Mouse (Mus musculus): ENCODE data around the gene Slc17a5. TPM values are rescaled to one million over a fixed set of nuclear protein-coding genes. Genes with fewer than 3 reads are reported as not detected.
A peak's percentile ranks its signal among the peaks of the same experiment; 100 is the strongest.
"Not testable (repeated sequence)": the region's sequence is repeated elsewhere in the genome, so short reads cannot be mapped to it uniquely, and the experiment has no call there.

Slc17a5 gene
- polyA plus RNA-seq, 1 experiment from 2014 or later = 17.3 TPM

- 86% methylated on average over 7 of the region's 7 CpGs for WGBS
- H3K4me1 ChIP-seq = no peaks in the 10 kb centered on the region
- H3K9me3 ChIP-seq = no peaks in the 10 kb centered on the region
- no peaks in the 10 kb centered on the region for H3K36me3 ChIP-seq
- H3K27ac ChIP-seq = no peak overlapping the region
- H3K27me3 ChIP-seq (replicated peaks) = no peaks in the 10 kb centered on the region
- H3K4me2 ChIP-seq = no peak overlapping the region
- H3K9ac ChIP-seq = no peak overlapping the region
- no peak overlapping the region for H3K4me3 ChIP-seq (replicated peaks)
- no peak for ATAC-seq (ENCODE audit: insufficient read depth, low FRiP score, low read depth)
These were observed 94.7 kb downstream of the Slc17a5 start for GRCm38 (mm10) chr9:78493171-78493570.

GRCm38 (mm10) chr9:78492254-78492653 lies 95.6 kb downstream of the Slc17a5 start:
- H3K4me3 ChIP-seq (replicated peaks) = no peak overlapping the region
- H3K9ac ChIP-seq = no peak overlapping the region
- no peaks in the 10 kb centered on the region for H3K9me3 ChIP-seq
- no peaks in the 10 kb centered on the region for H3K36me3 ChIP-seq
- no peaks in the 10 kb centered on the region for H3K27me3 ChIP-seq (replicated peaks)
- WGBS = 87% methylated on average over 3 of the region's 3 CpGs
- no peaks in the 10 kb centered on the region for H3K4me1 ChIP-seq
- ATAC-seq (ENCODE audit: insufficient read depth, low FRiP score, low read depth) = no peak; the same call in 1 of the 2 replicates
- H3K4me2 ChIP-seq = no peak overlapping the region
- H3K27ac ChIP-seq = no peak overlapping the region

GRCm38 (mm10) chr9:78491169-78491568 lies 96.7 kb downstream of the Slc17a5 start:
- H3K27ac ChIP-seq = no peak overlapping the region
- WGBS = 54% methylated on average over 3 of the region's 3 CpGs
- ATAC-seq (ENCODE audit: insufficient read depth, low FRiP score, low read depth) = no peak

GRCm38 (mm10) chr9:78488890-78489420 lies 98.9 kb downstream of the Slc17a5 start, which contains the start of gene Eef1a1:
Eef1a1 (minus strand) TSS chr9:78489151.
- H3K27me3 ChIP-seq (replicated peaks) = no peaks in the 10 kb centered on the region
- H3K4me1 ChIP-seq = no peaks in the 10 kb centered on the region
- H3K9me3 ChIP-seq = no peaks in the 10 kb centered on the region
- WGBS = under 1% methylated on average over 19 of the region's 20 CpGs
- H3K9ac ChIP-seq = peak within 1 kb of the TSS; percentile 0; the same call in 1 of the 2 replicates
- H3K27ac ChIP-seq = peak within 1 kb of the TSS; percentile 60
- H3K4me2 ChIP-seq = peak within 1 kb of the TSS; percentile 61
- peak; percentile 64 for ATAC-seq (ENCODE audit: insufficient read depth, low FRiP score, low read depth)
- H3K36me3 ChIP-seq = no peaks in the 10 kb centered on the region
- H3K4me3 ChIP-seq (replicated peaks) = peak within 1 kb of the TSS; percentile 43

More at GRCm38 (mm10) chr9:78491169-78491568, 96.7 kb downstream of the Slc17a5 start:
- Histone ChIP-seq H3K4me2 (no peak overlapping the region), H3K27me3 (replicated peaks) (no peaks in the 10 kb centered on the region), H3K4me1 (no peaks in the 10 kb centered on the region), H3K4me3 (replicated peaks) (no peak overlapping the region), H3K9ac (no peak overlapping the region), H3K9me3 (no peaks in the 10 kb centered on the region), H3K36me3 (no peaks in the 10 kb centered on the region)

GRCm38 (mm10) chr9:78488021-78488420 lies 99.8 kb downstream of the Slc17a5 start:
- H3K4me2 ChIP-seq; H3K36me3 ChIP-seq; H3K4me1 ChIP-seq; ATAC-seq (ENCODE audit: insufficient read depth, low FRiP score, low read depth); H3K9me3 ChIP-seq; H3K27ac ChIP-seq; H3K27me3 ChIP-seq (replicated peaks); H3K9ac ChIP-seq; H3K4me3 ChIP-seq (replicated peaks): not testable (repeated sequence)
- WGBS = 89% methylated on average over 5 of the region's 5 CpGs

Other genes starting within 250 kb of the Slc17a5 start
- 9.6 and 11.7 TPM in 2 replicates for gene Gsta2, start 232.3 kb downstream of the Slc17a5 start, polyA plus RNA-seq (2015; fragmentation: Nextera tagmentation; extraction: Ambion mirVana)
- not detected in 2 replicates for gene Dppa5a, start 219.9 kb downstream of the Slc17a5 start, polyA plus RNA-seq (2015; fragmentation: Nextera tagmentation; extraction: Ambion mirVana)
- 0.37 and 0.50 TPM in 2 replicates for gene Ooep, start 209.3 kb downstream of the Slc17a5 start, polyA plus RNA-seq (2015; fragmentation: Nextera tagmentation; extraction: Ambion mirVana)
- 0.19 and 0.30 TPM in 2 replicates for gene Ddx43, start 192.3 kb downstream of the Slc17a5 start, polyA plus RNA-seq (2015; fragmentation: Nextera tagmentation; extraction: Ambion mirVana)
- gene Cgas, start 144.8 kb downstream of the Slc17a5 start, polyA plus RNA-seq (2015; fragmentation: Nextera tagmentation; extraction: Ambion mirVana) = 2.5 and 2.8 TPM in 2 replicates
- 25.6 and 26.1 TPM in 2 replicates for gene Mto1, start 139.8 kb downstream of the Slc17a5 start, polyA plus RNA-seq (2015; fragmentation: Nextera tagmentation; extraction: Ambion mirVana)
- gene Gm17324, start 139.3 kb downstream of the Slc17a5 start, polyA plus RNA-seq (2015; fragmentation: Nextera tagmentation; extraction: Ambion mirVana) = 1.2 and 1.3 TPM in 2 replicates
- gene Eef1a1, start 98.9 kb downstream of the Slc17a5 start, polyA plus RNA-seq (2015; fragmentation: Nextera tagmentation; extraction: Ambion mirVana) = 4,240 and 4,503 TPM in 2 replicates
- 7.9 and 8.3 TPM in 2 replicates for gene Cd109, start 27.5 kb upstream of the Slc17a5 start, polyA plus RNA-seq (2015; fragmentation: Nextera tagmentation; extraction: Ambion mirVana)

Data from stomach, embryonic 15.5 days (tissue).